Mouse (Mus musculus) urinary bladder, adult 2 months (tissue): ENCODE data around the gene Fosb. TPM values are rescaled to one million over a fixed set of nuclear protein-coding genes. Genes with fewer than 3 reads are reported as not detected.

Experiments
- DNase-seq: peaks from one replicate; pipeline ENCODE4 v3.0.0; 2022; ENCODE audit warnings: low spot score
- polyA plus RNA-seq: library from polyadenylated mRNA; depleted of rRNA; stranded (reverse); fragments of >200 nt; gene quantifications from 2 replicates; pipeline ENCODE4 v1.2.3, GENCODE M21; 2012; rRNA removed

Fosb gene
- polyA plus RNA-seq = 1.5 and 2.6 TPM in 2 replicates

GRCm38 (mm10) chr7:19309884-19310641 is at the start of gene Fosb:
Gene Fosb, minus strand, starts transcription at chr7:19310051.
- peak; percentile 87 for DNase-seq

- DNase-seq = peak; percentile 78
Measured at GRCm38 (mm10) chr7:19359299-19359891, 49.5 kb upstream of the Fosb start, which contains the start of the genes Cd3eap and Ppp1r13l. Gene Cd3eap, minus strand, starts transcription at chr7:19359483. Gene Ppp1r13l, plus strand, starts transcription at chr7:19359749.

GRCm38 (mm10) chr7:19358634-19359033 is 48.8 kb upstream of the Fosb start:
- DNase-seq = no peak

- DNase-seq = no peak
Measured at GRCm38 (mm10) chr7:19357381-19358375, 47.8 kb upstream of the Fosb start.

- DNase-seq = no peak
Measured at GRCm38 (mm10) chr7:19356311-19356710, 46.5 kb upstream of the Fosb start.

- no peak for DNase-seq
Measured at GRCm38 (mm10) chr7:19354991-19355390, 45.1 kb upstream of the Fosb start.

GRCm38 (mm10) chr7:19350221-19350620 is 40.4 kb upstream of the Fosb start:
- no peak for DNase-seq

- DNase-seq = no peak
Measured at GRCm38 (mm10) chr7:19349188-19349915, 39.5 kb upstream of the Fosb start.

- peak; percentile 82 for DNase-seq
Measured at GRCm38 (mm10) chr7:19344938-19345471, 35.2 kb upstream of the Fosb start.

- no peak for DNase-seq
Measured at GRCm38 (mm10) chr7:19344237-19344847, 34.5 kb upstream of the Fosb start, which contains the start of gene Ercc1. Gene Ercc1, plus strand, starts transcription at chr7:19344778.

GRCm38 (mm10) chr7:19343210-19343808 is 33.5 kb upstream of the Fosb start:
- DNase-seq = peak; percentile 60

GRCm38 (mm10) chr7:19342481-19343027 is 32.7 kb upstream of the Fosb start:
- peak; percentile 84 for DNase-seq

GRCm38 (mm10) chr7:19341761-19342409 is 32.0 kb upstream of the Fosb start:
- DNase-seq = no peak

GRCm38 (mm10) chr7:19341250-19341649 is 31.4 kb upstream of the Fosb start:
- no peak for DNase-seq

GRCm38 (mm10) chr7:19338596-19338995 is 28.7 kb upstream of the Fosb start:
- no peak for DNase-seq

- DNase-seq = no peak
Measured at GRCm38 (mm10) chr7:19338060-19338459, 28.2 kb upstream of the Fosb start.

- DNase-seq = no peak
Measured at GRCm38 (mm10) chr7:19337122-19337521, 27.3 kb upstream of the Fosb start.

- no peak for DNase-seq
Measured at GRCm38 (mm10) chr7:19335583-19335982, 25.7 kb upstream of the Fosb start.

- DNase-seq = peak; percentile 62
Measured at GRCm38 (mm10) chr7:19332709-19333352, 23.0 kb upstream of the Fosb start.
